Comparison of ENCODE assay signal across 10 mouse cellular contexts in genomic region chr14:21679631-21680201, GRCm38 (mm10). TPM values are rescaled to one million over a fixed set of nuclear protein-coding genes. Genes with fewer than 3 reads are reported as not detected.
A peak's percentile ranks its signal among the peaks of the same experiment; 100 is the strongest.
DNase-seq lines count a peak whose midpoint lies in the region; TF ChIP-seq lines count a peak whose summit lies in the region.
"Had no signal": no experiment of that assay in that cellular context is flagged by ENCODE, and none has a peak within 500 bp of the region (broad histone marks: within the 10 kb centered on the region; RNA-seq: fewer than 3 reads in every experiment).

No protein-coding gene starts in this region.

- no peaks in the 10 kb centered on the region for H3K9me3 ChIP-seq in limb, embryonic 10.5 days (replicated peaks)
- H3K9me3 ChIP-seq: hindbrain, embryonic 15.5 days had no signal

- H3K4me1 ChIP-seq in bone marrow macrophage, adult 2 months (ENCODE audit: control insufficient read depth, insufficient read depth, low read length) = peaks cover 20% of the 10 kb centered on the region
- H3K4me1 ChIP-seq in limb, embryonic 10.5 days = peaks cover 86% of the 10 kb centered on the region

- peak overlapping the region; percentile 13; the same call in 1 of the 2 replicates for H3K27ac ChIP-seq in bone marrow macrophage, adult 2 months (ENCODE audit: insufficient read depth, low read depth, low read length)
- peak overlapping the region; percentile 89 for H3K27ac ChIP-seq in limb, embryonic 10.5 days
- H3K27ac ChIP-seq: hindbrain, embryonic 15.5 days; macrophage had no signal

- DNase-seq in adrenal gland, postnatal 10 days = peak; percentile 32
- DNase-seq in adrenal gland, adult 2 months = no peak
- peak; percentile 68 for DNase-seq in kidney, postnatal 10 days
- no peak for DNase-seq in kidney, adult 9 months
- peak; percentile 78 for DNase-seq in limb, embryonic 10.5 days (ENCODE audit: low spot score)
- DNase-seq in right cerebral cortex, postnatal 25 days = no peak
- no peak for DNase-seq in thymus, postnatal 14 days

- no peaks in the 10 kb centered on the region for H3K27me3 ChIP-seq in limb, embryonic 10.5 days (ENCODE audit: low read depth, poor library complexity, severe bottlenecking)
- H3K27me3 ChIP-seq: hindbrain, embryonic 15.5 days had no signal

- H3K36me3 ChIP-seq in limb, embryonic 10.5 days = no peaks in the 10 kb centered on the region
- H3K36me3 ChIP-seq: hindbrain, embryonic 15.5 days had no signal

- no peak overlapping the region for H3K4me3 ChIP-seq in bone marrow macrophage, adult 2 months (ENCODE audit: insufficient read depth, low read length)
- H3K4me3 ChIP-seq in limb, embryonic 10.5 days = peak overlapping the region; percentile 26
- H3K4me3 ChIP-seq: hindbrain, embryonic 15.5 days had no signal

- no peak for TF ChIP-seq POLR2A in bone marrow macrophage, adult 2 months (IDR thresholded peaks at IDR 0.05; ENCODE audit: borderline replicate concordance, low read depth, low read length)

- TF ChIP-seq CTCF in bone marrow macrophage, adult 2 months (IDR thresholded peaks at IDR 0.05; ENCODE audit: low read depth, low read length) = no peak

- WGBS in limb, embryonic 10.5 days = 13% methylated on average over 8 of the region's 8 CpGs

RNA-seq across cellular contexts. Expression of gene Dupd1, which starts 34.7 kb away (rescaled TPM):
- total RNA-seq in adrenal gland, postnatal 10 days (2021) = 1 to 10 TPM; 2.1 to 4.1 TPM
- total RNA-seq in adrenal gland, adult 2 months (2021) = under 1 TPM; 0.58 to 0.62 TPM
- polyA plus RNA-seq in adrenal gland, adult 2 months (2012; rRNA removed) = 0.40 and 0.49 TPM in 2 replicates
- polyA plus RNA-seq in bone marrow macrophage, adult 2 months (2012; ENCODE audit: insufficient read depth, insufficient read length, missing spikeins) = not detected in 2 replicates
- polyA plus RNA-seq in limb, embryonic 10.5 days (2016; fragmentation: Nextera tagmentation; extraction: Ambion mirVana) = 0.45 TPM in 1 of 2 replicates, not detected in the other
- polyA plus RNA-seq: macrophage had no signal

Comparison
In these comparisons a context has a peak if more than half of its experiments do, and no peak if none do; other contexts are left out.
1. DNase-seq: peak in adrenal gland, postnatal 10 days (single experiment), kidney, postnatal 10 days (single experiment) and limb, embryonic 10.5 days (single experiment); none in adrenal gland, adult 2 months (single experiment), kidney, adult 9 months (single experiment), right cerebral cortex, postnatal 25 days (single experiment) and thymus, postnatal 14 days (single experiment).